Mouse (Mus musculus) heart, embryonic 16.5 days (tissue): Measurements from ENCODE around the gene Dguok. TPM values are rescaled to one million over a fixed set of nuclear protein-coding genes. Genes with fewer than 3 reads are reported as not detected.

Experiments used
- ATAC-seq: fragments of 200-750 bp; cut with Nextera tagmentation; replicated peaks from 2 replicates; pipeline ENCODE4 v1.8.0; 2017; ENCODE audit warnings: moderate number of reproducible peaks; ENCODE audit not compliant: insufficient read depth, low FRiP score; ENCODE audit errors: extremely low read depth
- H3K27ac ChIP-seq: fragments of 300-500 bp; sonication (generic); 2 replicates; pipeline ENCODE4 v1.5.1; 2014; ENCODE audit warnings: mild to moderate bottlenecking, low read length, control low read depth, moderate library complexity
- H3K27me3 ChIP-seq: fragments of 300-500 bp; sonication (generic); 2 replicates; pipeline ENCODE4 v1.6.1; 2014; ENCODE audit warnings: low read length, mixed read lengths; ENCODE audit not compliant: control insufficient read depth, insufficient read depth
- H3K36me3 ChIP-seq: fragments of 300-500 bp; sonication (generic); 2 replicates; pipeline ENCODE4 v1.6.1; 2014; ENCODE audit not compliant: control insufficient read depth, insufficient read depth
- H3K4me1 ChIP-seq: fragments of 300-500 bp; sonication (generic); 2 replicates; pipeline ENCODE4 v1.6.1; 2014; ENCODE audit warnings: low read length, mixed read lengths; ENCODE audit not compliant: control insufficient read depth, insufficient read depth
- H3K4me2 ChIP-seq: fragments of 300-500 bp; sonication (generic); 2 replicates; pipeline ENCODE4 v1.6.1; 2014; ENCODE audit warnings: low read depth, mild to moderate bottlenecking, control low read depth, low read length
- H3K4me3 ChIP-seq: fragments of 300-500 bp; sonication (generic); 2 replicates; pipeline ENCODE4 v1.5.1; 2014; ENCODE audit warnings: mild to moderate bottlenecking, control low read depth, low read length
- H3K9ac ChIP-seq: fragments of 300-500 bp; sonication (generic); 2 replicates; pipeline ENCODE4 v1.6.1; 2014; ENCODE audit warnings: low read length, control low read depth
- H3K9me3 ChIP-seq: fragments of 300-500 bp; sonication (generic); replicated peaks from 2 replicates; pipeline ENCODE4 v1.6.1; 2016; ENCODE audit warnings: low read length; ENCODE audit not compliant: control insufficient read depth
- WGBS: fragments of 180-500 bp; shearing (Covaris S2); extraction: QIAGEN DNeasy Blood & Tissue Kit; methylation state at CpG from one replicate; pipeline ENCODE4 v1.1.7; 2014; 5-methylcytosine and 5-hydroxymethylcytosine counted together
- polyA plus RNA-seq: library from polyadenylated mRNA; unstranded; fragments of >200 nt; fragmentation: Nextera tagmentation; extraction: Ambion mirVana; gene quantifications from 2 replicates; pipeline ENCODE4 v1.2.1, GENCODE M21; 2015

Dguok gene
- polyA plus RNA-seq, 1 experiment from 2014 or later, result 57.6 TPM

DNA sequence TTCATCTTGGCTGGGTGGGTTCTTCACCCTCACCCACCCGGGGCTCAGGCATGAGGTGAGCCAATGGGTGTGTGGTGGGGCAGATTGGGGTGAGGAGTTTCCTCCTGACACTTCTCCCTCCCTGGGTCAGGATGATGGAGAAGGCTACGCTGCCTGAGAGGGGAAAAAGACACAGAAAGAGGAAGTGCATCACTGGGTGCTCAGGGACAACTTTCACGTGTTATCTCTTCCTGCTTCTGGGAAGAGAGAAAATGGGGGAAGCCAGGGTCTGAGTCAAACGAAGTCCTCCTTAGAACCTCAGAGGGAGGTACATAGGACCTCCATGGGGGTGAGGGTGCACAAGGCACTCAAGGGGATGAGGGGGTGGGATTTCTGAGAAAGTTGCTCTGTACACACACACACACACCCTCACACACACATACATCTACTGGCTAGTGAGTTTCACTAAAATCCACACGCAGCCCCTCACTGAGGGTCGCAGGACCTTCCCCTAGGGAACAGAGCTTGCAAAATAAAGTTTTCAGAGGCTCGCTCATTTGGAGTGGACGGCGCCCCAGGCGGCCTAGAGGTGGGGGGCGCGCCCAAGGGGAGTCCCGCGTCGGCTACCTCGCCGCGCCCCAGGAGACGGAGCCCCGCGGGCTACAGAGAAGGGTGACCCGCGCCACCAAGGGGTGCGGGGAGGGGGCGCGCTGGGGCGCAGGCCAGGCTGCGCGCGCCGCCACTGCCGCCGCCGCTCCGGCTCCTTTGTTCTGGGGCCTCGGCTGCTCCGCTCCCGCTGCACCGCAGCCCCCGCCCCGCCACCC is 51.2 kb downstream of the Dguok start:
- peaks cover 51% of the 10 kb centered on the region for H3K4me1 ChIP-seq
- peak overlapping the region; percentile 93 for H3K27ac ChIP-seq
- H3K9ac ChIP-seq, result peak overlapping the region; percentile 93
- peak overlapping the region; percentile 82 for H3K4me3 ChIP-seq
- H3K4me2 ChIP-seq, result peak overlapping the region; percentile 94
- H3K27me3 ChIP-seq, result no peaks in the 10 kb centered on the region
- 1% methylated on average over 41 of the region's 41 CpGs for WGBS
- H3K9me3 ChIP-seq, result no peaks in the 10 kb centered on the region
- no peaks in the 10 kb centered on the region for H3K36me3 ChIP-seq
- ATAC-seq, result peak; percentile 19

DNA sequence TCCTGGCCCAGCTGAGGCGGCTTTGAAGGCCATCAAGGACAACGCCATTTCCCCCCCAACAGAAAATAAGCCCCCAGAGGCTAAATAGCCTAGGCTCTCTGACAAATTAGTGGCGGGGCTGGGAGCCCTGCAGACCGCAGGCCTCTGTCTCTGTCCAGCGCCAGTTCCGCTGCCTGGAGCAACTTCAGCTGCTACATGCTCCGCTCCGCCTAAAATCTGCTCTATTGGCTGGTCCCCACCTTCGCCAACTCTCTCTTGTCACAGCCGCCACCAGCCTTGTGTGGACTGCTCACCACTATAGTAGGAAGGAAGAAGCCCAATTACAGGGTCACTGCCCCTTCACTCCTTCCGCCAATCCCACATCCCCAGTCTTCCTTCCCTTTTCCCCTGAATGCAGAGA is 53.1 kb downstream of the Dguok start:
- 53% methylated on average over 11 of the region's 11 CpGs for WGBS
- Histone ChIP-seq H3K4me3 (peak overlapping the region; percentile 20), H3K36me3 (no peaks in the 10 kb centered on the region), H3K27ac (no peak overlapping the region), H3K4me1 (peaks cover 65% of the 10 kb centered on the region), H3K9ac (no peak overlapping the region), H3K9me3 (no peaks in the 10 kb centered on the region), H3K27me3 (no peaks in the 10 kb centered on the region), H3K4me2 (peak overlapping the region; percentile 94)
- ATAC-seq, result no peak

DNA sequence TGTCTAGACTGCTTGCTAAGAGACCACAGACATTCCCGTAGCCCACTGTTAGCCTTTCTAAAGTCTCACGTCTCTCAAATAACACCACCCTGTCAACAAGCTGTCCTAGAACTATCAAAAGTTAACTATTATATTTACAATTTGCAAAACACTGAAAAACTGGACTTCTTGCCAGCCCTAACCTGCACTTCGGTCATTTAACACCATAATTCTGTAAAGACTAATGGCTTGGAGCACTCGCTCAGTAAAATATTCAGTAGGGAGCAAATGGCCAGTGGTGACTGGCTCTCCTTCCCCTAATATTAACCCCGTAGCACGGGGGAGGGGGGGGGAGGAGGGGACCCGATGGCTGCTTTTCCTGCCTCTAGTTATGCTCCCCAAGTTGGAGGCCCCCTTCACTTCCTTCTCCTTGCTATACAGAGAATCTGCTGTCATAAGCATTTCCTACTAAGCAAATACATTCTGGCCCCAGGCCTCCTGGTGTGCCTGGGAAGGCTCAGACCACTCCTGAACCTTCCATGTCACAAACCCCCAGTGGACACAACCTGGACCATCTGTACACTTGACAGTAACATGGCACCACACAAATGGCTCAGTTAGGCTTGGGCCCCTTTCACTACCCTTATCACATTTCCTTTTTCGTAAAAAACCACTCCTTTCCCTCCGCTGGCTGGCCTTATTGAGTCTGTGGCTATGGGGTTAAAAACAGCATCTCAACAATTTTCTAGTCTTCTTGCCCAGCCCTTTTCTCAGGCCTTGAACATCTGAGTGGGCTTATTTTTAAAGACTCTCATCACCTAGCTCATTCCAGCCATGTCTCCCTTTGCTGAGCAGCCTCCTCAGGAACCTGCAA is 56.1 kb downstream of the Dguok start:
- Histone ChIP-seq H3K27ac (peak overlapping the region; percentile 30; the same call in 1 of the 2 replicates), H3K27me3 (no peaks in the 10 kb centered on the region), H3K9ac (no peak overlapping the region), H3K9me3 (no peaks in the 10 kb centered on the region), H3K36me3 (no peaks in the 10 kb centered on the region), H3K4me2 (peak overlapping the region; percentile 21), H3K4me1 (peaks cover 72% of the 10 kb centered on the region), H3K4me3 (no peak overlapping the region)
- ATAC-seq, result no peak
- WGBS, result 49% methylated on average over 9 of the region's 9 CpGs

DNA sequence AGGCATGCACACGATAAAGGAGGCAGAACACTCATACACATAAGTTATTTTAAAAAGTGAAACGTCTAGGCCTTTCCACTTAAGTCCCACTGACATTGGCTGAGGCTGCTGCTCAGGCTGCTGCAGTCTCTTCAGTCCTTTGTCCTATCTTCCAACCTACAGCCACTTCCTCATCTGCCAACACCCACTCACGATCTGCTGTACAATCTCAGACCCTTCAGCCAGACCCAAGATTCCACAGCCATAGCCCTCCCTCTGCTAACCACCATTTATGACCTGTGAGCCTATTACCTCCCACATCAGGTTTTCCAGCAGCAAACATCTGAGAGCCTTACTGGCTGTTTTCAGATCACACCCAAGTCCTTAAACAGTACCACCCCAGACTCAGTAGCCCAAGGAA is 57.3 kb downstream of the Dguok start:
- peak overlapping the region; percentile 3; the same call in 1 of the 2 replicates for H3K9ac ChIP-seq
- H3K4me2 ChIP-seq, result no peak overlapping the region; the same call in 1 of the 2 replicates
- H3K27ac ChIP-seq, result peak overlapping the region; percentile 73
- H3K4me3 ChIP-seq, result no peak overlapping the region
- peaks cover 68% of the 10 kb centered on the region for H3K4me1 ChIP-seq
- no peaks in the 10 kb centered on the region for H3K27me3 ChIP-seq
- 9% methylated on average over 3 of the region's 3 CpGs for WGBS
- H3K9me3 ChIP-seq, result no peaks in the 10 kb centered on the region
- no peak for ATAC-seq
- H3K36me3 ChIP-seq, result no peaks in the 10 kb centered on the region

DNA sequence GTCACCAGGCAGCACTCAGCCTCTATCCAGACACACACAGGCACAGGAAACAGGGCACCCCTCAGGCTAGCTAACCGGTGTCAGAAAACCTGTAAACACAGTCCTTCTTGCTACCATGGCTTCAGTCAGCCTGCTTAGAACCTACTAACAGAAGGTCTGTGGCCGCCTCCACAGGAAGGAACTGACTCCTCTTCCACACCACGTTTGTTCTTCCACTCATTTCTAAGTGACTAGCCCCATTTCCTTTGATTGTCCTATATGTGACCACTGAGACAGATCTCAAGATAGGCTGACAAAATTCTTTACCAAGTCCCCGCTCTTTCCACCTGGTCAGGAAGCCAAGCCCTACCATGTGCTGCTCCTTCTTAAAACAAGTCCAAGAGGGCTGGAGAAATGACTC is 57.9 kb downstream of the Dguok start:
- Histone ChIP-seq H3K9ac (no peak overlapping the region), H3K27me3 (no peaks in the 10 kb centered on the region), H3K36me3 (no peaks in the 10 kb centered on the region), H3K9me3 (no peaks in the 10 kb centered on the region), H3K27ac (peak overlapping the region; percentile 73), H3K4me3 (no peak overlapping the region), H3K4me1 (peaks cover 68% of the 10 kb centered on the region), H3K4me2 (no peak overlapping the region)
- ATAC-seq, result no peak
- 43% methylated on average over 4 of the region's 4 CpGs for WGBS

DNA sequence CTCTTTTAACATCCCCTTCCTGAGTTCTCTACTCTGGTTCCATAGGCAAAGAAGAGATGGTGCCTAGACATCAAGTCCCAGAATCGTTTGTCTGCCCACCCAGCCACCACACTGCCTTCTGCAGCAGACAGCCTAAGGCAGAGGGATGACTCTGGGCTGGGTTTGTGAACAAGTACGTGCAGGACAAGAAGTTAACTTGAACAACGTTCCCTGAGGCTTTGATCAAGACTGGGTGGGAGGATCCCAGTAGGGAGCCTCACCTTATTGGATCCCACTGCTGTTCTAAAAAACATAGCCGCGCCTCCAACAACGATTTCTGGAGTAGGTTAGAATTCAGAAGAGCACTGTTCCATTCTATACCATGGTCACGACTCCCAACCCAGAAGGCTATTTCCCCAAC is 59.7 kb downstream of the Dguok start:
- no peaks in the 10 kb centered on the region for H3K36me3 ChIP-seq
- WGBS, result 73% methylated on average over 7 of the region's 7 CpGs
- no peak overlapping the region for H3K4me3 ChIP-seq
- ATAC-seq, result no peak
- H3K4me2 ChIP-seq, result no peak overlapping the region
- no peaks in the 10 kb centered on the region for H3K27me3 ChIP-seq
- peaks cover 74% of the 10 kb centered on the region for H3K4me1 ChIP-seq
- no peaks in the 10 kb centered on the region for H3K9me3 ChIP-seq
- no peak overlapping the region for H3K27ac ChIP-seq
- H3K9ac ChIP-seq, result no peak overlapping the region

DNA sequence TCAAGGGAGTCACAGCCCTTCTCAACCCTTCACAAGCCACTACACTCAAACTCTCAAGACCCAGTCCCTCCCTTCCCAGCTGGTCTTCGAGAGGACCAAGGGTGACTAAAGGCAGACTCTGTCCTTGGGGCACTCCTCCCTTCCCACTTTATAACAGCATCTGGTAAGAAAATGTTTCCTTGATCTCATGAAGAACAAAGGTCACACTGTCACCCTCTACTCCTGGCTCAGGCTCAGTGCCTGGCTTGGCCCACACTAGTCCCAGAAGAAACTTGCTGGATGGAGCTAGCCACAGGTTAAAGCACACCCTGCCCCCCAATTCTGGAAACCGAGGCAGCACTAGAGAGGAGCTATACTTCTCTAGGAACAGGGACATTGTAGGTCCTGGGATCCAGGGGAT is 61.0 kb downstream of the Dguok start:
- ATAC-seq, result no peak
- Histone ChIP-seq H3K9me3 (no peaks in the 10 kb centered on the region), H3K9ac (no peak overlapping the region), H3K27me3 (no peaks in the 10 kb centered on the region), H3K4me1 (peaks cover 65% of the 10 kb centered on the region), H3K4me3 (no peak overlapping the region), H3K27ac (no peak overlapping the region), H3K36me3 (no peaks in the 10 kb centered on the region), H3K4me2 (no peak overlapping the region)
- 68% methylated on average over 2 of the region's 2 CpGs for WGBS

DNA sequence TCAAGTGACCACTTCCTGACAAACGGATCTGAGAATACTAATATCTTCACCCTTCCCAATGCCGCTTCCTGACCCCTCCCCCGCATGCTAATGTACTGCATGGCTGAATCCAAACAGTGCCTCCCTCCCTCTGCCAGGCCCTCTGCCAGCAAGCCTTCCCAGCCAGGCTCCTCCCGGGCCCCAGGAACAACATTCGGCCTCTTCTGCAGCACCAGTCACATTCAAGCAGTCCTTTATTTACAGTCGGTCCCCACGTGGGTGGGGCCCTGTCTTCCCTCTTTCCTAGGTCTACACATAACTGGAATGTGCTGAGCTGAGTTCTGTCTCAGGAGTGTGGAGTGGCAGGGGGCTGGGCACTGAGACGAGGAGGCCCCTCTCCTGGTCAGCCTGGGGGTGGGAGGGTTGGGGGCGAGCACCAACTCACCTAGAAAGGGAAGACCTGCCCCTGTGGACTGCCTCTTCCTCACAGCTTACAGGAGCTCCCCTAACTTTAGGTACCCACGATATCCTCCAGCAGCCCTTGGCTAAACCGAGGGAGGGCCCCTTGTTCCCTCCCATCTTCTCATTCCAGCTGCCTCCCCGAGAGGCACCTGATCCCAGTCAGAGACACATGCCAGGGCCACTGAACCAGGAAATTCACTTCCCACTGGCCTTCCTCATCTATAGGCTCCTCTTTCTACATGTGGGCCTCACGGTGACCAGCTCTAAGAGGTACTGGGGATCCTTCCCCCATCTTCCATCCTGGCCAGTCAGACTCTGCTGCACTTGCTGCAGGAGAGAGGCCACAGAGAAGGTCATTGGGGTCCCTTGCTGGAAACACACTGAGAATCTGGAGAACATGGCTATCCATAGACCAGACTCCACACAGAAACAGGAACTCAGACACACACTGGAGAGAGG is 63.1 kb downstream of the Dguok start:
- H3K4me3 ChIP-seq, result 0 out of 2 replicates have a peak overlapping the region, but pooled peaks have one; percentile 5
- H3K27me3 ChIP-seq, result no peaks in the 10 kb centered on the region
- peak overlapping the region; percentile 53 for H3K4me2 ChIP-seq
- H3K27ac ChIP-seq, result peak overlapping the region; percentile 88
- no peaks in the 10 kb centered on the region for H3K36me3 ChIP-seq
- WGBS, result 5% methylated on average over 13 of the region's 13 CpGs
- peaks cover 66% of the 10 kb centered on the region for H3K4me1 ChIP-seq
- H3K9ac ChIP-seq, result peak overlapping the region; percentile 39
- ATAC-seq, result peak; percentile 64
- no peaks in the 10 kb centered on the region for H3K9me3 ChIP-seq
